Mouse (Mus musculus): ENCODE measurements around the gene Phlpp1. TPM values are rescaled to one million over a fixed set of nuclear protein-coding genes. Genes with fewer than 3 reads are reported as not detected.
A peak's percentile ranks its signal among the peaks of the same experiment; 100 is the strongest.

The Phlpp1 gene
- polyA plus RNA-seq, 1 experiment from 2014 or later: 7.1 TPM

- Histone ChIP-seq H3K27me3 (ENCODE audit: control insufficient read depth, insufficient read depth, low read depth, low read length) (no peaks in the 10 kb centered on the region), H3K4me1 (ENCODE audit: control insufficient read depth, insufficient read depth, low read length) (no peaks in the 10 kb centered on the region), H3K4me2 (ENCODE audit: low read length) (no peak overlapping the region), H3K27ac (ENCODE audit: low read length) (no peak overlapping the region), H3K9me3 (replicated peaks; ENCODE audit: control insufficient read depth, low read length, poor library complexity, severe bottlenecking) (no peaks in the 10 kb centered on the region), H3K9ac (ENCODE audit: low read depth, low read length) (no peak overlapping the region), H3K4me3 (ENCODE audit: low read depth, low read length) (no peak overlapping the region), H3K36me3 (ENCODE audit: control insufficient read depth, insufficient read depth, low read length) (peaks cover 6% of the 10 kb centered on the region; the same call in 1 of the 2 replicates)
- WGBS: 96% methylated on average over 3 of the region's 3 CpGs
- no peak for ATAC-seq
These were observed 175.2 kb downstream of the Phlpp1 start for GRCm38 (mm10) chr1:106346776-106347175.

GRCm38 (mm10) chr1:106349116-106349515 is 177.6 kb downstream of the Phlpp1 start:
- WGBS: 86% methylated on average over 3 of the region's 3 CpGs

GRCm38 (mm10) chr1:106351512-106351911 is 180.0 kb downstream of the Phlpp1 start:
- no peaks in the 10 kb centered on the region for H3K9me3 ChIP-seq (replicated peaks; ENCODE audit: control insufficient read depth, low read length, poor library complexity, severe bottlenecking)
- no peak overlapping the region for H3K4me2 ChIP-seq (ENCODE audit: low read length)
- no peaks in the 10 kb centered on the region; the same call in 1 of the 2 replicates for H3K36me3 ChIP-seq (ENCODE audit: control insufficient read depth, insufficient read depth, low read length)
- 90% methylated on average over 2 of the region's 2 CpGs for WGBS
- H3K27me3 ChIP-seq (ENCODE audit: control insufficient read depth, insufficient read depth, low read depth, low read length): no peaks in the 10 kb centered on the region
- no peaks in the 10 kb centered on the region for H3K4me1 ChIP-seq (ENCODE audit: control insufficient read depth, insufficient read depth, low read length)
- ATAC-seq: no peak
- no peak overlapping the region for H3K27ac ChIP-seq (ENCODE audit: low read length)
- H3K4me3 ChIP-seq (ENCODE audit: low read depth, low read length): no peak overlapping the region
- no peak overlapping the region for H3K9ac ChIP-seq (ENCODE audit: low read depth, low read length)

More at GRCm38 (mm10) chr1:106349116-106349515, 177.6 kb downstream of the Phlpp1 start:
- Histone ChIP-seq H3K4me2 (ENCODE audit: low read length) (no peak overlapping the region), H3K4me3 (ENCODE audit: low read depth, low read length) (no peak overlapping the region), H3K9ac (ENCODE audit: low read depth, low read length) (no peak overlapping the region), H3K4me1 (ENCODE audit: control insufficient read depth, insufficient read depth, low read length) (no peaks in the 10 kb centered on the region), H3K9me3 (replicated peaks; ENCODE audit: control insufficient read depth, low read length, poor library complexity, severe bottlenecking) (no peaks in the 10 kb centered on the region), H3K27me3 (ENCODE audit: control insufficient read depth, insufficient read depth, low read depth, low read length) (no peaks in the 10 kb centered on the region), H3K36me3 (ENCODE audit: control insufficient read depth, insufficient read depth, low read length) (peaks cover 6% of the 10 kb centered on the region; the same call in 1 of the 2 replicates), H3K27ac (ENCODE audit: low read length) (no peak overlapping the region)
- ATAC-seq: no peak

GRCm38 (mm10) chr1:106352801-106353511 is 181.4 kb downstream of the Phlpp1 start:
- ATAC-seq: no peak
- no peak overlapping the region for H3K9ac ChIP-seq (ENCODE audit: low read depth, low read length)
- 96% methylated on average over 2 of the region's 2 CpGs for whole genome bisulfite sequencing
- H3K4me1 ChIP-seq (ENCODE audit: control insufficient read depth, insufficient read depth, low read length): no peaks in the 10 kb centered on the region
- H3K36me3 ChIP-seq (ENCODE audit: control insufficient read depth, insufficient read depth, low read length): no peaks in the 10 kb centered on the region
- H3K4me2 ChIP-seq (ENCODE audit: low read length): no peak overlapping the region
- no peak overlapping the region for H3K27ac ChIP-seq (ENCODE audit: low read length)
- H3K9me3 ChIP-seq (replicated peaks; ENCODE audit: control insufficient read depth, low read length, poor library complexity, severe bottlenecking): no peaks in the 10 kb centered on the region
- H3K27me3 ChIP-seq (ENCODE audit: control insufficient read depth, insufficient read depth, low read depth, low read length): no peaks in the 10 kb centered on the region
- H3K4me3 ChIP-seq (ENCODE audit: low read depth, low read length): no peak overlapping the region

- H3K36me3 ChIP-seq (ENCODE audit: control insufficient read depth, insufficient read depth, low read length): no peaks in the 10 kb centered on the region
- H3K9me3 ChIP-seq (replicated peaks; ENCODE audit: control insufficient read depth, low read length, poor library complexity, severe bottlenecking): no peaks in the 10 kb centered on the region
- no peak overlapping the region for H3K4me2 ChIP-seq (ENCODE audit: low read length)
- no peak overlapping the region for H3K27ac ChIP-seq (ENCODE audit: low read length)
- H3K4me1 ChIP-seq (ENCODE audit: control insufficient read depth, insufficient read depth, low read length): no peaks in the 10 kb centered on the region
- WGBS: 91% methylated on average over 4 of the region's 4 CpGs
- ATAC-seq: no peak
- no peaks in the 10 kb centered on the region for H3K27me3 ChIP-seq (ENCODE audit: control insufficient read depth, insufficient read depth, low read depth, low read length)
- no peak overlapping the region for H3K4me3 ChIP-seq (ENCODE audit: low read depth, low read length)
- H3K9ac ChIP-seq (ENCODE audit: low read depth, low read length): no peak overlapping the region
These were observed 182.4 kb downstream of the Phlpp1 start for GRCm38 (mm10) chr1:106353993-106354392.

- H3K27ac ChIP-seq (ENCODE audit: low read length): no peak overlapping the region
- H3K36me3 ChIP-seq (ENCODE audit: control insufficient read depth, insufficient read depth, low read length): peaks cover 6% of the 10 kb centered on the region; the same call in 1 of the 2 replicates
- no peaks in the 10 kb centered on the region for H3K9me3 ChIP-seq (replicated peaks; ENCODE audit: control insufficient read depth, low read length, poor library complexity, severe bottlenecking)
- no peaks in the 10 kb centered on the region for H3K27me3 ChIP-seq (ENCODE audit: control insufficient read depth, insufficient read depth, low read depth, low read length)
- no peak overlapping the region for H3K4me3 ChIP-seq (ENCODE audit: low read depth, low read length)
- no peaks in the 10 kb centered on the region for H3K4me1 ChIP-seq (ENCODE audit: control insufficient read depth, insufficient read depth, low read length)
- ATAC-seq: 0 out of 2 replicates have a peak, but pooled peaks have one; percentile 36
- no peak overlapping the region for H3K4me2 ChIP-seq (ENCODE audit: low read length)
- no peak overlapping the region for H3K9ac ChIP-seq (ENCODE audit: low read depth, low read length)
These were observed 187.9 kb downstream of the Phlpp1 start for GRCm38 (mm10) chr1:106359474-106359873.

- ATAC-seq: no peak
- no peaks in the 10 kb centered on the region for H3K9me3 ChIP-seq (replicated peaks; ENCODE audit: control insufficient read depth, low read length, poor library complexity, severe bottlenecking)
- no peaks in the 10 kb centered on the region for H3K4me1 ChIP-seq (ENCODE audit: control insufficient read depth, insufficient read depth, low read length)
- H3K27ac ChIP-seq (ENCODE audit: low read length): no peak overlapping the region
- WGBS: 91% methylated on average over 3 of the region's 3 CpGs
- H3K27me3 ChIP-seq (ENCODE audit: control insufficient read depth, insufficient read depth, low read depth, low read length): no peaks in the 10 kb centered on the region
- no peak overlapping the region for H3K4me3 ChIP-seq (ENCODE audit: low read depth, low read length)
- H3K4me2 ChIP-seq (ENCODE audit: low read length): no peak overlapping the region
- H3K9ac ChIP-seq (ENCODE audit: low read depth, low read length): no peak overlapping the region
- peaks cover 6% of the 10 kb centered on the region; the same call in 1 of the 2 replicates for H3K36me3 ChIP-seq (ENCODE audit: control insufficient read depth, insufficient read depth, low read length)
These were observed 191.5 kb downstream of the Phlpp1 start for GRCm38 (mm10) chr1:106362841-106363604.

GRCm38 (mm10) chr1:106369330-106369729 is 197.8 kb downstream of the Phlpp1 start:
- H3K27ac ChIP-seq (ENCODE audit: low read length): no peak overlapping the region
- no peaks in the 10 kb centered on the region for H3K9me3 ChIP-seq (replicated peaks; ENCODE audit: control insufficient read depth, low read length, poor library complexity, severe bottlenecking)
- ATAC-seq: no peak
- H3K36me3 ChIP-seq (ENCODE audit: control insufficient read depth, insufficient read depth, low read length): peaks cover 5% of the 10 kb centered on the region; the same call in 1 of the 2 replicates
- 77% methylated on average over 3 of the region's 3 CpGs for WGBS
- no peaks in the 10 kb centered on the region for H3K27me3 ChIP-seq (ENCODE audit: control insufficient read depth, insufficient read depth, low read depth, low read length)
- no peak overlapping the region for H3K9ac ChIP-seq (ENCODE audit: low read depth, low read length)
- H3K4me3 ChIP-seq (ENCODE audit: low read depth, low read length): no peak overlapping the region
- H3K4me2 ChIP-seq (ENCODE audit: low read length): no peak overlapping the region
- no peaks in the 10 kb centered on the region for H3K4me1 ChIP-seq (ENCODE audit: control insufficient read depth, insufficient read depth, low read length)

GRCm38 (mm10) chr1:106372446-106372845 is 200.9 kb downstream of the Phlpp1 start:
- Histone ChIP-seq H3K4me3 (ENCODE audit: low read depth, low read length) (no peak overlapping the region), H3K27me3 (ENCODE audit: control insufficient read depth, insufficient read depth, low read depth, low read length) (no peaks in the 10 kb centered on the region), H3K9ac (ENCODE audit: low read depth, low read length) (no peak overlapping the region), H3K27ac (ENCODE audit: low read length) (no peak overlapping the region), H3K9me3 (replicated peaks; ENCODE audit: control insufficient read depth, low read length, poor library complexity, severe bottlenecking) (no peaks in the 10 kb centered on the region), H3K4me2 (ENCODE audit: low read length) (no peak overlapping the region), H3K4me1 (ENCODE audit: control insufficient read depth, insufficient read depth, low read length) (no peaks in the 10 kb centered on the region), H3K36me3 (ENCODE audit: control insufficient read depth, insufficient read depth, low read length) (peaks cover 4% of the 10 kb centered on the region; the same call in 1 of the 2 replicates)
- WGBS: 84% methylated on average over 2 of the region's 2 CpGs
- no peak for ATAC-seq

Measured in midbrain, embryonic 16.5 days (tissue).